Mouse (Mus musculus): ENCODE measurements around the gene Trio. TPM values are rescaled to one million over a fixed set of nuclear protein-coding genes. Genes with fewer than 3 reads are reported as not detected.

Trio gene
- polyA plus RNA-seq, 1 experiment = 23.8 TPM

DNA sequence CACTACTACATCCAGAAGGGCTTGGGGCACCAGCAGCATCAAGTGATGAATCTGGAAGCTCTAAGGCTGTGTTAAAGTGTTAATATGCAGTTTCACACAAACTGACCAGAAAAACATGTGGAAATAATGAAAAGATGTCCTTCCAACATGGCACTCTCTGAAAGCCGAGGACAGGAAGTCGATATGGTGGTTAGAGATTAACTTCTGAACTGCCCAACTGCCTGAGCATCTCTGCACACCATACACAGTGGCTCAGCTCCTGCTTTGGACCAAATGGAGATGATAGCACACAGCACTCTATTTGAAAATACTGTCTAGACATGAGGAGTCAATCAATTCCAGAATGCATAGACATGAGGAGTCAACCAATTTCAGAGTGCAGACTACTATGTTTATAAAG is 40.8 kb downstream of the Trio start:
- Histone ChIP-seq H3K27ac (ENCODE audit: insufficient read depth, low read length) (no peak overlapping the region), H3K36me3 (ENCODE audit: control insufficient read depth, insufficient read depth, low read length) (no peaks in the 10 kb centered on the region), H3K4me3 (ENCODE audit: extremely low read depth, insufficient read depth, insufficient read length) (no peak overlapping the region), H3K27me3 (ENCODE audit: control insufficient read depth, insufficient read depth, low read length) (no peaks in the 10 kb centered on the region), H3K4me1 (ENCODE audit: control insufficient read depth, insufficient read depth, insufficient read length) (no peaks in the 10 kb centered on the region)
- DNase-seq (ENCODE audit: low read depth in 1 of 2, low spot score in 2 of 2) = no peak
- TF ChIP-seq POLR2A (IDR thresholded peaks at IDR 0.05; ENCODE audit: low read depth, low read length) (no peak), CTCF (IDR thresholded peaks at IDR 0.05; ENCODE audit: extremely low read depth, insufficient read depth, insufficient read length, insufficient replicate concordance) (no peak)
- WGBS = 72% methylated on average over 2 of the region's 2 CpGs

GRCm38 (mm10) chr15:27981764-27982500 is 43.7 kb downstream of the Trio start:
- 62% methylated on average over 13 of the region's 13 CpGs for WGBS

GRCm38 (mm10) chr15:27981258-27981657 is 44.4 kb downstream of the Trio start:
- Histone ChIP-seq H3K36me3 (ENCODE audit: control insufficient read depth, insufficient read depth, low read length) (no peaks in the 10 kb centered on the region), H3K4me1 (ENCODE audit: control insufficient read depth, insufficient read depth, insufficient read length) (peaks cover 2% of the 10 kb centered on the region; the same call in 1 of the 2 replicates), H3K4me3 (ENCODE audit: extremely low read depth, insufficient read depth, insufficient read length) (no peak overlapping the region), H3K27ac (ENCODE audit: insufficient read depth, low read length) (no peak overlapping the region), H3K27me3 (ENCODE audit: control insufficient read depth, insufficient read depth, low read length) (no peaks in the 10 kb centered on the region)
- 73% methylated on average over 3 of the region's 3 CpGs for WGBS
- TF ChIP-seq POLR2A (IDR thresholded peaks at IDR 0.05; ENCODE audit: low read depth, low read length) (no peak), CTCF (IDR thresholded peaks at IDR 0.05; ENCODE audit: extremely low read depth, insufficient read depth, insufficient read length, insufficient replicate concordance) (no peak)
- DNase-seq (ENCODE audit: low read depth in 1 of 2, low spot score in 2 of 2) = no peak

More at GRCm38 (mm10) chr15:27981764-27982500, 43.7 kb downstream of the Trio start:
- no peak overlapping the region for H3K27ac ChIP-seq (ENCODE audit: insufficient read depth, low read length)
- no peak for TF ChIP-seq CTCF (IDR thresholded peaks at IDR 0.05; ENCODE audit: extremely low read depth, insufficient read depth, insufficient read length, insufficient replicate concordance)
- TF ChIP-seq POLR2A (IDR thresholded peaks at IDR 0.05; ENCODE audit: low read depth, low read length) = no peak
- no peak overlapping the region for H3K4me3 ChIP-seq (ENCODE audit: extremely low read depth, insufficient read depth, insufficient read length)
- H3K36me3 ChIP-seq (ENCODE audit: control insufficient read depth, insufficient read depth, low read length) = no peaks in the 10 kb centered on the region
- no peak for DNase-seq (ENCODE audit: low read depth in 1 of 2, low spot score in 2 of 2)
- H3K27me3 ChIP-seq (ENCODE audit: control insufficient read depth, insufficient read depth, low read length) = no peaks in the 10 kb centered on the region
- peaks cover 2% of the 10 kb centered on the region; the same call in 1 of the 2 replicates for H3K4me1 ChIP-seq (ENCODE audit: control insufficient read depth, insufficient read depth, insufficient read length)

GRCm38 (mm10) chr15:27980436-27980835 is 45.2 kb downstream of the Trio start:
- no peaks in the 10 kb centered on the region for H3K27me3 ChIP-seq (ENCODE audit: control insufficient read depth, insufficient read depth, low read length)
- 92% methylated on average over 13 of the region's 13 CpGs for WGBS

GRCm38 (mm10) chr15:27976950-27977349 is 48.7 kb downstream of the Trio start:
- Histone ChIP-seq H3K27me3 (ENCODE audit: control insufficient read depth, insufficient read depth, low read length) (no peaks in the 10 kb centered on the region), H3K27ac (ENCODE audit: insufficient read depth, low read length) (no peak overlapping the region), H3K4me1 (ENCODE audit: control insufficient read depth, insufficient read depth, insufficient read length) (peaks cover 4% of the 10 kb centered on the region), H3K36me3 (ENCODE audit: control insufficient read depth, insufficient read depth, low read length) (no peaks in the 10 kb centered on the region), H3K4me3 (ENCODE audit: extremely low read depth, insufficient read depth, insufficient read length) (no peak overlapping the region)
- 11% methylated on average over 4 of the region's 4 CpGs for WGBS
- TF ChIP-seq CTCF (IDR thresholded peaks at IDR 0.05; ENCODE audit: extremely low read depth, insufficient read depth, insufficient read length, insufficient replicate concordance) (no peak), POLR2A (IDR thresholded peaks at IDR 0.05; ENCODE audit: low read depth, low read length) (no peak)
- no peak for DNase-seq (ENCODE audit: low read depth in 1 of 2, low spot score in 2 of 2)

More at GRCm38 (mm10) chr15:27980436-27980835, 45.2 kb downstream of the Trio start:
- Histone ChIP-seq H3K27ac (ENCODE audit: insufficient read depth, low read length) (no peak overlapping the region), H3K4me1 (ENCODE audit: control insufficient read depth, insufficient read depth, insufficient read length) (peaks cover 2% of the 10 kb centered on the region; the same call in 1 of the 2 replicates), H3K4me3 (ENCODE audit: extremely low read depth, insufficient read depth, insufficient read length) (no peak overlapping the region), H3K36me3 (ENCODE audit: control insufficient read depth, insufficient read depth, low read length) (no peaks in the 10 kb centered on the region)
- no peak for DNase-seq (ENCODE audit: low read depth in 1 of 2, low spot score in 2 of 2)
- TF ChIP-seq POLR2A (IDR thresholded peaks at IDR 0.05; ENCODE audit: low read depth, low read length) (no peak), CTCF (IDR thresholded peaks at IDR 0.05; ENCODE audit: extremely low read depth, insufficient read depth, insufficient read length, insufficient replicate concordance) (no peak)

- H3K27ac ChIP-seq (ENCODE audit: insufficient read depth, low read length) = no peak overlapping the region
- DNase-seq (ENCODE audit: low read depth in 1 of 2, low spot score in 2 of 2) = no peak
- H3K4me3 ChIP-seq (ENCODE audit: extremely low read depth, insufficient read depth, insufficient read length) = no peak overlapping the region
- H3K36me3 ChIP-seq (ENCODE audit: control insufficient read depth, insufficient read depth, low read length) = no peaks in the 10 kb centered on the region
- H3K27me3 ChIP-seq (ENCODE audit: control insufficient read depth, insufficient read depth, low read length) = no peaks in the 10 kb centered on the region
- no peak for TF ChIP-seq CTCF (IDR thresholded peaks at IDR 0.05; ENCODE audit: extremely low read depth, insufficient read depth, insufficient read length, insufficient replicate concordance)
- no peak for TF ChIP-seq POLR2A (IDR thresholded peaks at IDR 0.05; ENCODE audit: low read depth, low read length)
- peaks cover 4% of the 10 kb centered on the region for H3K4me1 ChIP-seq (ENCODE audit: control insufficient read depth, insufficient read depth, insufficient read length)
These were observed 49.3 kb downstream of the Trio start for GRCm38 (mm10) chr15:27976366-27976765.

DNA sequence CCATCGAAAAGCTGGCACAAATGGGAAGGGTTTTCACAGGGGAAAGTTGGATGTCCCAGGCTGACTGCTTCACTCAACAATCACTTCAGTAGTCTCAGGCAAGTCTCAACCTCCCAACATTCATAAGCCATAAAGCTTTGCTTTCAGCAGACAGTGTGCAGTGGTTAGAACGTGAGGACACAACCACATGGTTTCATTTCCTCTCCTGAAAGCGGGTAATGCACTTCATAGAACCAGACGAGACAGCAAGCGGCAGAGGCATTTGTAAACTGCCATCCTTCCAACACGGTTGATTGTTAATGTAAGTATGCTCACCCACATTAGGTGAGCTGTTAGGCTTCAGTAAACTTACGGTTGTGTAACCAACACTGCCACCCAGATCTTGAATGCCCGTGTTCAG is 51.0 kb downstream of the Trio start:
- Histone ChIP-seq H3K27ac (ENCODE audit: insufficient read depth, low read length) (no peak overlapping the region), H3K4me3 (ENCODE audit: extremely low read depth, insufficient read depth, insufficient read length) (no peak overlapping the region), H3K36me3 (ENCODE audit: control insufficient read depth, insufficient read depth, low read length) (no peaks in the 10 kb centered on the region), H3K27me3 (ENCODE audit: control insufficient read depth, insufficient read depth, low read length) (no peaks in the 10 kb centered on the region), H3K4me1 (ENCODE audit: control insufficient read depth, insufficient read depth, insufficient read length) (peaks cover 4% of the 10 kb centered on the region)
- 42% methylated on average over 8 of the region's 8 CpGs for WGBS
- DNase-seq (ENCODE audit: low read depth in 1 of 2, low spot score in 2 of 2) = peak; percentile 12 to 18
- TF ChIP-seq POLR2A (IDR thresholded peaks at IDR 0.05; ENCODE audit: low read depth, low read length) (no peak), CTCF (IDR thresholded peaks at IDR 0.05; ENCODE audit: extremely low read depth, insufficient read depth, insufficient read length, insufficient replicate concordance) (no peak)
